Mouse (Mus musculus) midbrain, embryonic 11.5 days (tissue): Measurements from ENCODE around the gene Kif19a. TPM values are rescaled to one million over a fixed set of nuclear protein-coding genes. Genes with fewer than 3 reads are reported as not detected.

Experiments used
- polyA plus RNA-seq: library from polyadenylated mRNA; unstranded; fragments of >200 nt; fragmentation: Nextera tagmentation; extraction: Ambion mirVana; gene quantifications from 2 replicates; pipeline ENCODE4 v1.2.1, GENCODE M21; 2014

Gene Kif19a
- polyA plus RNA-seq, 1 experiment from 2014 or later, result 0.94 TPM

Other genes with a start within 250 kb of the Kif19a start
- 839 and 977 TPM in 2 replicates for gene Rpl38, start 96.9 kb upstream of the Kif19a start, polyA plus RNA-seq
- gene Ttyh2, start 90.0 kb upstream of the Kif19a start, polyA plus RNA-seq, result 11.0 and 11.4 TPM in 2 replicates
- gene Dnaic2, start 38.0 kb upstream of the Kif19a start, polyA plus RNA-seq, result 1.2 and 1.3 TPM in 2 replicates
- gene Btbd17, start 30.6 kb downstream of the Kif19a start, polyA plus RNA-seq, result 65.3 and 70.2 TPM in 2 replicates
- 0.12 TPM in 1 of 2 replicates, not detected in the other for gene Gpr142, start 33.5 kb downstream of the Kif19a start, polyA plus RNA-seq
- 8.9 and 10.7 TPM in 2 replicates for gene Gprc5c, start 85.8 kb downstream of the Kif19a start, polyA plus RNA-seq
- 0.79 and 1.1 TPM in 2 replicates for gene Cd300a, start 124.7 kb downstream of the Kif19a start, polyA plus RNA-seq
- 0.30 TPM in 1 of 2 replicates, not detected in the other for gene Cd300lb, start 169.0 kb downstream of the Kif19a start, polyA plus RNA-seq
- gene Cd300c, start 203.8 kb downstream of the Kif19a start, polyA plus RNA-seq, result not detected in 2 replicates
- gene Cd300ld, start 224.5 kb downstream of the Kif19a start, polyA plus RNA-seq, result 0.08 and 0.16 TPM in 2 replicates
- gene Cd300c2, start 236.5 kb downstream of the Kif19a start, polyA plus RNA-seq, result 0.64 and 1.4 TPM in 2 replicates